Mouse (Mus musculus) B cell, adult 67 days (primary cell): Measurements from ENCODE around the gene Oscar. TPM values are rescaled to one million over a fixed set of nuclear protein-coding genes. Genes with fewer than 3 reads are reported as not detected.

Source experiments
- total RNA-seq, 2 experiments: library from RNA; stranded (reverse); gene quantifications; 4 replicates each; pipeline ENCODE4 v1.2.4; 2023

Gene Oscar
- not detected for total RNA-seq

GRCm38 (mm10) chr7:3616057-3616388, at the start of gene Oscar:
Gene Oscar (minus strand): TSS chr7:3616157.

GRCm38 (mm10) chr7:3665215-3666114, 49.5 kb upstream of the Oscar start, which contains the start of gene Leng1:
Gene Leng1 (minus strand): TSS chr7:3665840.

GRCm38 (mm10) chr7:3644672-3645487, 28.9 kb upstream of the Oscar start, which contains the start of gene Cnot3:
Gene Cnot3 (plus strand): TSS chr7:3645268.

GRCm38 (mm10) chr7:3629543-3630477, 13.9 kb upstream of the Oscar start, which contains the start of the genes Tfpt and Prpf31:
Gene Tfpt (minus strand): TSS chr7:3629929.
Gene Prpf31 (plus strand): TSS chr7:3629985.

GRCm38 (mm10) chr7:3617242-3617995, 1.5 kb upstream of the Oscar start, which contains the start of gene Ndufa3:
Gene Ndufa3 (plus strand): TSS chr7:3617373.

Other genes with a start within 250 kb of the Oscar start
- not detected for gene Cacng8, start 225.5 kb downstream of the Oscar start, total RNA-seq
- not detected for gene Cacng6, start 192.0 kb downstream of the Oscar start, total RNA-seq
- gene Tarm1, start 113.5 kb downstream of the Oscar start, total RNA-seq = not detected
- gene Ndufa3, start 1.2 kb upstream of the Oscar start, total RNA-seq = 100 to 1,000 TPM; 279 to 317 TPM
- gene Tfpt, start 13.8 kb upstream of the Oscar start, total RNA-seq = 10 to 100 TPM; 22.5 to 23.8 TPM
- 10 to 100 TPM; 62.1 to 76.9 TPM for gene Prpf31, start 13.8 kb upstream of the Oscar start, total RNA-seq
- 100 to 1,000 TPM; 124 to 138 TPM for gene Cnot3, start 29.1 kb upstream of the Oscar start, total RNA-seq
- 10 to 100 TPM; 10.8 to 11.4 TPM for gene Leng1, start 49.7 kb upstream of the Oscar start, total RNA-seq
- 10 to 100 TPM in 1 of 2 experiments, 1 to 10 TPM in 1; 7.6 to 11.1 TPM for gene Tmc4, start 61.4 kb upstream of the Oscar start, total RNA-seq
- 10 to 100 TPM; 34.0 to 43.8 TPM for gene Tsen34, start 76.7 kb upstream of the Oscar start, total RNA-seq
- 10 to 100 TPM; 67.2 to 71.9 TPM for gene Mboat7, start 77.4 kb upstream of the Oscar start, total RNA-seq
- gene Rps9, start 87.8 kb upstream of the Oscar start, total RNA-seq = 1,000 to 10,000 TPM; 1,992 to 2,030 TPM
- 10 to 100 TPM; 34.6 to 37.2 TPM for gene Pirb, start 104.2 kb upstream of the Oscar start, total RNA-seq
- 1 to 10 TPM; 6.4 to 6.7 TPM for gene Gm15448, start 209.5 kb upstream of the Oscar start, total RNA-seq
- gene Pira2, start 228.9 kb upstream of the Oscar start, total RNA-seq = 10 to 100 TPM in 1 of 2 experiments, 1 to 10 TPM in 1; 9.2 to 11.3 TPM